Mouse (Mus musculus) natural killer cell, adult 2 months (primary cell): ENCODE results near the gene Tcte1.

Source experiments
- DNase-seq, 2 experiments: peaks; one replicate each; pipeline ENCODE4 v3.0.0; 2022; ENCODE audit warnings: low spot score in 2 of 2

Tcte1 gene

GRCm38 (mm10) chr17:45547461-45548190 is 24.4 kb downstream of the Tcte1 start:
- no peak for DNase-seq

GRCm38 (mm10) chr17:45548541-45549512 is 25.6 kb downstream of the Tcte1 start:
- no peak for DNase-seq

GRCm38 (mm10) chr17:45549617-45550181 is 26.5 kb downstream of the Tcte1 start, which contains the start of gene Tmem151b:
Gene Tmem151b (minus strand): TSS chr17:45549677.
- DNase-seq = no peak

- DNase-seq = no peak
Measured at GRCm38 (mm10) chr17:45550253-45550652, 27.0 kb downstream of the Tcte1 start.

- DNase-seq = no peak
Measured at GRCm38 (mm10) chr17:45551249-45551796, 28.1 kb downstream of the Tcte1 start.

GRCm38 (mm10) chr17:45551816-45552451 is 28.7 kb downstream of the Tcte1 start:
- DNase-seq = peak; percentile 76 to 83

- no peak for DNase-seq
Measured at GRCm38 (mm10) chr17:45553065-45553464, 29.8 kb downstream of the Tcte1 start.

GRCm38 (mm10) chr17:45554420-45554819 is 31.2 kb downstream of the Tcte1 start:
- DNase-seq = no peak

GRCm38 (mm10) chr17:45555452-45556106 is 32.3 kb downstream of the Tcte1 start, which contains the start of gene Nfkbie:
Gene Nfkbie (plus strand): TSS chr17:45555703.
- peak; percentile 100 for DNase-seq

- DNase-seq = peak; percentile 23 to 37
Measured at GRCm38 (mm10) chr17:45556107-45556489, 32.9 kb downstream of the Tcte1 start.

- DNase-seq = peak; percentile 26 to 48
Measured at GRCm38 (mm10) chr17:45556514-45557245, 33.4 kb downstream of the Tcte1 start.

- DNase-seq = peak; percentile 52 to 61
Measured at GRCm38 (mm10) chr17:45557246-45557824, 34.1 kb downstream of the Tcte1 start.

- peak; percentile 83 to 91 for DNase-seq
Measured at GRCm38 (mm10) chr17:45557998-45558862, 35.0 kb downstream of the Tcte1 start.

- DNase-seq = no peak
Measured at GRCm38 (mm10) chr17:45559732-45560525, 36.7 kb downstream of the Tcte1 start.

GRCm38 (mm10) chr17:45563216-45563615 is 40.0 kb downstream of the Tcte1 start:
- no peak for DNase-seq

- DNase-seq = peak; percentile 87
Measured at GRCm38 (mm10) chr17:45563655-45564530, 40.7 kb downstream of the Tcte1 start, which contains the start of gene Slc35b2. Gene Slc35b2 (plus strand): TSS chr17:45563874.
